Mouse (Mus musculus) embryo, embryonic 9.5 days (tissue): ENCODE results near the gene Gpr155.

Experiments
- DNase-seq: peaks from one replicate; pipeline ENCODE4 v3.0.0-alpha.2; 2017; ENCODE audit errors: extremely low spot score

The Gpr155 gene

DNA sequence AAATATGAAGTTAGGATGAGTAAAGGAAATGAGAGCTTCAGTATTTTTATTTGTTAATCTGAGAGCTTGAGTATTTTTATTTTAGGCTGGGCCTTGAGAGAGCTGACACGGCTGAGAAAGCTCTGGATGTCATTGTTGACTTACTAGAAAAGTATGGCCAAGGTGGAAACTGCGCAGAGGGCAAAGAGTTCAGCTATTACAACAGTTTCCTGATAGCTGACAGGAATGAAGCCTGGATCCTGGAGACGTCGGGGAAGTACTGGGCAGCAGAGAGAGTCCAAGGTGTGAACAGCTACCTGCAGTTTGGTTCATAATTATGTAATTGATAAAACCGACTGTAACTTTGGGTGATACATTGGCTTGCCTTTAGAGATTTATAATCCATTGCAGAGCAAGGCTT lies 67.2 kb downstream of the Gpr155 start:
- DNase-seq: no peak

DNA sequence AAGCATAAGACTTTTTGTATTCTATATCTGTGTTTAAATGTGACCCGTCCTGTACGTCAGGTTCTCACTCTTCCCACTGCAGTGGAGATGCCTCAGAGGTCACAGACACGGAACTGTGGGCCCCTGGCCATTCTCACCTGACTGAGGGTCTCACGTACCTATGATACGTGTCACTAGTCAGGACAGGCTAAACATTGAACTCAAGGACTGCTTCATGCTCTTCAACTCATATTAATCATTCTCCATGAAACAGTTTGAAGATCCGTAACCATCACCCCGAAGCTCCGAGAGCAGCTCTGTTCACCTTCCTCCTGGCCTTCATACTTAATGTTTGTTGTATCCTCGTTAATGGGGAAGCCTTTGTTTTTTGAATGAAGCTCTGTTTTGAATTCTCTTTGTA lies 68.9 kb downstream of the Gpr155 start:
- no peak for DNase-seq

DNA sequence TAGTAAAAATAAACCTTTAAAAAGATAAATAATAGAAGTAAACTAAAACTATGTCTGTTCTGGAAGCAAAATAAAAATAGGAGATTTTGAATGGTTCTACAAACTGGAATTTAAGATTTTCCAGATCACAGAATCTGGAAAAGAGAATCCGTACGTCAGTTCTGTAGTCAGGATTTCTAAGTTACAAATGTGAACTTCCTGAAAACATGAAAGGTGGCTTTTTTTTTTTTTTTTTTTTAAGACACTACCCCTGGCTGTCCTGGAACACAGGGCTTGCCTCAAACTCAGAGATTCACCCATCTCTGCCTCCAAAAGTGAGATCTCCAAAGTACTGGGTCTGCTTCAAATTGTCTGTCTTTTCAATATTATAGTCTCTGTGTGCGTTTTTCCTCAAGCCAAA lies 72.1 kb downstream of the Gpr155 start:
- DNase-seq: no peak

DNA sequence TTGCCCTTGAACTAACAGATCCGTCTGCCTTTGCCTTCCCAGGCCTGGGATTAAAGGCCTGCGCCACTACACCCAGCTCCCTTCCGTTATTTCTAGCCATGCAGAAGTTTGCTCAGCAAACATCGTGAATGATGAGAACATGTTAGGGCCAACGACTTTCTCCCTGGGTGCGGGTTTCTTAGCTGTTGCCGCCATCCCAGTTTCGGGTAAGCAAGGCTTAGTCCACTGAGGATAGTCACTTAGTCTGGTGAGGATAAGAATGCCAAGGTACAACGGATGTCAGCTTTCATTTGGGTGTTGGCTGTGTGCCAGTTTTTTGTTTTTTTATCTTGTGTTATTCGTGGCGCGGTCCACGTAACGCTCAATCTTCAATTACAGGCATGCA lies 73.3 kb downstream of the Gpr155 start:
- DNase-seq: peak; percentile 24

DNA sequence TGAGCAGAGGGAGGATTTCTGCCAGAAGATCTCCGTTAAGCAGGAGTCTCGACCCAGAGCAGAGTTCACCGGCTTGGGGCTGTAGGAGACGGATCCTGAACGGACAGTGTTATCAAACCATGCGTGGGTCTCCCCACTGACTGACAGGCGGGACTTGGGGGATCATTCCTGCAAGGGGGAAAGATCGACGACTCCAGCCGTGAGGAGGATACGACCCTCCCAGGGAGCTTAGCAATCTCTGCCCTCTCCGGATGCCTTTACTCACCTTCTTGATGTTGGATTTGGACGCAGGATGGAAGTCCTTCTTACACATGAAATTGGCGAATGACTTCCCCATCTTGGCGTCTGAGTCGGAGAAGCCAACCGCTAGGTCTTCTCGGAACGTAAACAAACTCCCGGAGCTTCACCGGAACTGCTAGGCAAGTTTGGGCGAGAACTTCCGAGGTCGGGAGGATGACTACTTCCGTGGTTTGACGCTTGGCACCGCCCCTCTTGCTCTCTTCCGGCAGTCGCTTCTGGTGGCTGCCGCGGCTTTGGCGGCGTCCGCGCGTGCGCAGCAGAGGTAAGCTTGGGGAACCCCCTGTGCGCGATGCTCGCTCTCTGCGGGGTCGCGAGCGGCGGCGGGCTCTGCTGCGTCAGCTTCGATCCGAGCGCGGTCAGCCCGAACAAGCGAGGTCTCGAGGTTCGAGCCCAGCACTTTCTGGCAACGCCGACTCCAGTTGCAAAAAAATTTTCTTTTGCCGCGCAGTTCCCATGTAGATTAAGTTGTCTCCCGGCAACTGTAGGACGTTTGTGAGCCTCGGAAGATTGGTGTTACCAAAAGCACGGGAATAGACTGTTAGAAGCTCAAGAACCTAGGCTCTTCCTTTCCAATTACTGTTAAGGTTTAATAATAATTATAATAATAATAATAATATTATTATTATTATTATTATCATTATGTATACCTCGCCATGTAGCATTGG lies 73.9 kb downstream of the Gpr155 start, which contains the start of the genes Scrn3 and Cir1:
TSS of gene Scrn3 (plus strand) at position 450 of the 965 bp plus-strand sequence.
TSS of gene Cir1 (minus strand) at position 550 of the 965 bp plus-strand sequence.
- peak; percentile 93 for DNase-seq

DNA sequence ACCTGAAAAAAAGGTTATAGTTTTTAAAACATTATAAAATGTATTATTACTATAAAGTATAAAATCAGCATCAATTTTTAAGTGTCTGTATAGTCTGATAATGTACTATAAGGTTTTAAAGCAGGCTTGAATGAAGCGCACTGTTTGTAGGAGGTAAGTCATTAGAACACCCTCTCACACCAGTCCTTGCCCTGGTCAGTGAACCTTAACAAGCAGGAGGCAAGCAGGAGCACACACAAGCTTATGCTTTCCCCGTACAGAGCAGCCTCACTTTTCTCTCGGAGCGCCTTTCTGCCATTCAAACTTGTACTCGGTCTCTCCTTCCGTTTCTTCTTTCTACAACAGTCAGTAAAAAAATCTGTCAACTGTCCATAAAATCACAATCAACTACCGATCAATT lies 80.4 kb downstream of the Gpr155 start:
- no peak for DNase-seq

DNA sequence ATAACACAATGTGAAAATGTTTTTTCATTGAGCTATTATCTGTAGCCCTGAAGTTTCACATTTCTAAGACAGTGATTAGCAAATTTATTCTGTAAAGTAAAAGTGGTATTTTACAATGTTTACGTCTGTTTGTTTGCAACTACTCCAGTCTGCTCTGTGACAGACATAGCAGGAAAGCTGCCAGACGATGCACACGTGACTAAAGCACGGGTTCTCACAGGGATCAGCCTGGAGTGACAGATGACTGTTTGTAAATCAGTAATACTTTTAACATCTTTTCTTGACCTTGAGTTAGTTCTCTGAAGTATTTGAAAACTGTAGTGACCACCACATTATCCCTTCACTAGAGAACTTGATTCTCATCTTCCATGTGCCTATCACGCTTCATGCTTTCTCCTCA lies 81.9 kb downstream of the Gpr155 start:
- DNase-seq: no peak

DNA sequence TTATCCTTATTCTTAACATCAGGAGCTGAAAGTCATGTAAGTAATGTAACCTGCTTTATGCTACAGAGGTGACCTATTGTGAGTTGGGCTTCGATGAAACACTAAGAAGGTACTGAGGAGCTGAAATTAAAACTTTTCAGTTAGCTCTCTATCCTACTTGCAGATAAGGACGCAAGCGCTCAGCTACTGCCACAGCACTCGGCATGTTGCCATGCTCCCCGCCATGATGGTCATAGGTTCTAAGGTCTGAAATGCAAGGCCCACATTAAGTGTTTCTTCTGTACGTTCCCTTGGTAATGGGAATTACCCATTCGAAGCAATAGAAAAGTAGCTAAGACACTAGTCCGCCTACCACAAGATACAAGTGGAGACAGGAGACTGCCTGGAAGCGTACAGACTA lies 83.7 kb downstream of the Gpr155 start:
- DNase-seq: no peak

DNA sequence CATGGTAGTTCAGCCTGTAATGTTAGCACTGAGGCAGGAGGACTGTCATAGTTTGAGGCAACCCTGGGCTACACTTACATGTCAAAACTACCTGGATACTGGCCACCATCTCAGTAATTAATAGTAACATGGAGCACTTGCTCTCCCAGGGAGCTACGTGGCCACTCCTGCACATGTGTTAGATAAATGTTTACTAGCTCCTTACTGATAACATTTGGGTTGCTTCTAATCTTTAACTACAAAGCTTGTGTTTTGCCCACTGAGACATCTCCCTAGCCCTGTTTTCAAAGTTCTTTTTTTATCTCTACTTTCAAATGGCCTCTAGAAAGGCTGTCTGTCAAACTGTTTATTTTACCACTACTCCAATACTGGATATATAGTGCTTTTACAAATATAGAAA lies 84.4 kb downstream of the Gpr155 start:
- DNase-seq: no peak

DNA sequence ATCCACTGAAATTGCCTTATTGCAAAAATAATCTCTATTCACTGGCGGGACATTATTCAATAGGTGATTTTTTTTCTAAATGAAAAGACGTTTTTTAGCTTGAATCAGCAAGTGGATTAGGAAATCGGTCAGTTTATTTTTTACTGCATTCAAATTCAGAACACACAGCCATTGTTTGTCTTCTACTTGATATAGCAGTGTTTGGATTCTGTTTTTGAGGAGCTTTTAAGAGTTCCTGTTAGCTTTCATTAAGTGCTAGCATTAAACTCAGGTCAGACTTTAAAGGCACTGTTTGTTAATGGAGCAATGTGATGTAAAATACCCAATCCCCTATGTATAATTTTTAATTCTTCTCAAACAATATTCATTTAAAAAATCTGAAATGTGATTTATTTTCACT lies 87.5 kb downstream of the Gpr155 start:
- DNase-seq: no peak

DNA sequence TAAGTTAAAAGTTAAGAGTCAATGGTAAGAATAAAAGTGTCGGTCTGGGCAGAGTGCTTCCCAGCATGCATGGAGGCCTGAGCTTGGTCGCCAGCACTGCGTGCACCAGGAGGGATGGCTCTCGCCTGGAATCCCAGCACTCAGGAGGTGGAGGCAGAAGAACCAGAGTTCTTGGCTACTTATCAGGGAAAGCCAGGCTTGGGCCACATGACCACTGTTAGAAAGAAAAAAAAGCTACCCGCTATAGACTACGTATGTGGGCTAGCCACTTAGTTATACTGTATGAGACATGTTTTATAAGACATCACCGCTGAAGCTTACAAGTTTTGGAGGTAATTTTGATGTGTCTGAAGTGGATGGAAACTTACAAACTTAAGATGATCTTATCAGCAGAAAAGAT lies 88.2 kb downstream of the Gpr155 start:
- DNase-seq: no peak

DNA sequence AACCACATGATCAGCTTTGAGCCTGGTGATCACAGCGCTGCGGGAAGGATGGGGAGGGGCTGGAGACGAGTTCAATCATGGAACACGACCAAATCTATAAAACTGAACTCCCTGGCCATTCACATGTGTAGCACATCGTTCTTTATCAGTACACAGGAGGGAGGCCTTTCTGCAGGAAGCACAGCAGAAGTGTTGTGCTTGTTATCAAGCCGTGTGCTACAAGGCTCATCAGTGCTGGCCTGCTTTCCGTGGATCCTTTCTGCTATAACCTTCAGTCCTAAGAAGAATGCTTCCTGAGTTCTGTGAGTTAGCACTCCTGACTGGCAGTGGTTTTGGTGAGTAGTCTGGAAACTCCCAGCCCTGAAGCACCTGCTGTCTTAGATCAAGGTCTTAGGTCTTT lies 91.3 kb downstream of the Gpr155 start:
- no peak for DNase-seq
